Mouse (Mus musculus): ENCODE measurements around the gene Hist1h2bg.
A peak's percentile ranks its signal among the peaks of the same experiment; 100 is the strongest.
"Not testable (repeated sequence)": the region's sequence is repeated elsewhere in the genome, so short reads cannot be mapped to it uniquely, and the experiment has no call there.

Gene Hist1h2bg

DNA sequence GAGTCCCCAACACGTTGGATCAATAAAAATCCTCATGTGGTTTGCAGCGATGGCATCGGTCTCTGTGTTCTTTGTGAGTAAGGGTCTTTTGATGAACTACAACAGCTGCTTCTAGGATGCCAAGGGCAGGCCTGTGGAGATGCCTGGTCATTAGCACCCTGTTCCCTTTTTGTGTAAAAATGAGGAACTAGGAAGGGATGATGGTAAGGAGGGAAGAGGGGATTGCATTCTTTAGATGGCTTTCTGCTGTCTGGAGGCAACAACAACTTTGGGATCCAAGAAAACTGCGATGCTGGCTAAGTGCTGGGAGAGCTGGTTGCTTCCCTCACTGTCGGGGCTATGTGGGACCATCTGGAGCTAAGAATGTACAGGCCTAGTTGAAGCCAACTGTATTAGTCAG lies 32.9 kb upstream of the Hist1h2bg start:
- no peak for DNase-seq (ENCODE audit: low read depth, low spot score)

DNA sequence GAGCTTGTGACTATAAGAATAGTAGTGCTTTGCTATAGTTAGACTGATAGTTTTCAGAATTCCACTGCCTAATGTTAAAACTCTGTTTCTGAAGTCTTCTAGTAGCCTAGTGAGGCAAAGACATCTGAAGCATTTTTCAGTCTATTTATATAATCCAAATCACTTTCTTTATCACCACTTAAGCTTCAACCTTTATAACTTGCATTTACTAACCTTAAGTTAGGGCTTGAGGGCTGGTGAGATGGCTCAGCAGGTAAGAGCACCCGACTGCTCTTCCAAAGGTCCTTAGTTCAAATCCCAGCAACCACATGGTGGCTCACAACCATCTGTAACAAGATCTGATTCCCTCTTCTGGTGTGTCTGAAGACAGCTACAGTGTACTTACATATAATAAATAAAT lies 31.4 kb upstream of the Hist1h2bg start:
- not testable (repeated sequence) for DNase-seq (ENCODE audit: low read depth, low spot score)

DNA sequence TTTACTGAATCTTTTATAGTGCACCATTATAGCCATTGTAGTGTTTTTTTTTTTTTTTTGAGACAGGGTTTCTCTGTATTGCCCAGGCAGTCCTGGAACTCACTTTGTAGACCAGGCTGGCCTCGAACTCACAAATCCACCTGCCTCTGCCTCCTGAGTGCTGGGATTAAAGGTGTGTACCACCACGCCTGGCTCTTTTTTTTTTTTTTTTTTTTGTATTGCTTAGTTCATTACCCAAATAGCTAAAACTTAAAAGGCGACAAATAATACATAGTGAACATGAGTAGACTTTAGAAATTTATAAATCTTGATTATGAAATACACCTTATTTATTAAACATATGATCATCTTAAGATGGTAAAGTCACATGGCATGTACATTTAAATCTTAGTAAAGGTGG lies 29.7 kb upstream of the Hist1h2bg start:
- no peak for DNase-seq (ENCODE audit: low read depth, low spot score)

DNA sequence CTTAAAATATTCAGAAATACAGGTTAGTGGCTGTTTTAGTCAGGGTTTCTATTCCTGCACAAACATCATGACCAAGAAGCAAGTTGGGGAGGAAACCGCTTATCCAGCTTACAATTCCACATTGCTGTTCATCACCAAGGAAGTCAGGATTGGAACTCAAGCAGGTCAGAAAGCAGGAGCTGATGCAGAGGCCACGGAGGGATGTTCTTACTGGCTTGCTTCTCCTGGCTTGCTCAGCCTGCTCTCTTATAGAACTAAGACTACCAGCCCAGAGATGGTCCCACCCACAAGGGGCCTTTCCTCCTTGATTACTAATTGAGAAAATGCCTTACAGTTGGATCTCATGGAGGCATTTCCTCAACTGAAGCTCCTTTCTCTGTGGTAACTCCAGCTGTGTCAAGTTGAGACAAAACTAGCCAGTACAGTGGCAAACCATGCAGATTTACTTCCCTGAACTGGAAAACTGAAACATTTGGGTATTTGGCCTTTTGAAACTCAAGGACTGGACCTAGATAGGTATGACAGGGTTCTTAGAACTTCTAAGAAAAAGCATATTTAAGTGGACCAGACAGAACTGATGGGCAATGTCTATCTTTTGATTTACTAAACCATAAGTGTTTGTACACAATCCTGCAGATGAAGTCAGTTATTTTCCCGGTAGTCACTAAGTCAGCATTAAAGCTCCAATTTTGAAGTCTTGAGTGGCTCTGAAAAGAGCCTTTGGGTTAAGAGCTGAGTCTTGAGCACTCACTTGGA lies 28.8 kb upstream of the Hist1h2bg start:
- peak; percentile 22 for DNase-seq (ENCODE audit: low read depth, low spot score)

DNA sequence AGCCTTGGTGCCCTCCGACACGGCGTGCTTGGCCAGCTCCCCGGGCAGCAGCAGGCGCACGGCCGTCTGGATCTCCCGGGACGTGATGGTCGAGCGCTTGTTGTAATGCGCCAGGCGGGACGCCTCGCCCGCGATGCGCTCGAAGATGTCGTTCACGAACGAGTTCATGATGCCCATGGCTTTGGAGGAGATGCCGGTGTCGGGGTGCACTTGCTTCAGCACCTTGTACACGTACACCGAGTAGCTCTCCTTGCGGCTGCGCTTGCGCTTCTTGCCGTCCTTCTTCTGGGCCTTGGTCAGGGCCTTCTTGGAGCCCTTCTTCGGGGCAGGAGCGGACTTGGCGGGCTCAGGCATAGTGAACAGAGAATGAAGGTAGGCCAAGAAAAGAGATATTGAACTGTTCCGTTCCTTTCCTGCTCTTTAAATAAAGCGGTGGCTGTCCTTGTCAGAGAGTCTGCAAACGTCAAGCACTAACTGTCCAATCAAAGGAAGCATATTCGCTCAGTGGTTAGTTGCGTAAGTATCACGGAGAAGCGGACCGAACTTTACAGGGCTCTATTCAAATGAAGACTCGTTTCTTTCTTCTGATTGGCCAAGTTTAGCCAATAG lies 28.1 kb upstream of the Hist1h2bg start, which contains the start of gene Hist1h2bh:
Hist1h2bh (minus strand) TSS at position 394 of the 609 bp plus-strand sequence.
- peak; percentile 95 for DNase-seq (ENCODE audit: low read depth, low spot score)

DNA sequence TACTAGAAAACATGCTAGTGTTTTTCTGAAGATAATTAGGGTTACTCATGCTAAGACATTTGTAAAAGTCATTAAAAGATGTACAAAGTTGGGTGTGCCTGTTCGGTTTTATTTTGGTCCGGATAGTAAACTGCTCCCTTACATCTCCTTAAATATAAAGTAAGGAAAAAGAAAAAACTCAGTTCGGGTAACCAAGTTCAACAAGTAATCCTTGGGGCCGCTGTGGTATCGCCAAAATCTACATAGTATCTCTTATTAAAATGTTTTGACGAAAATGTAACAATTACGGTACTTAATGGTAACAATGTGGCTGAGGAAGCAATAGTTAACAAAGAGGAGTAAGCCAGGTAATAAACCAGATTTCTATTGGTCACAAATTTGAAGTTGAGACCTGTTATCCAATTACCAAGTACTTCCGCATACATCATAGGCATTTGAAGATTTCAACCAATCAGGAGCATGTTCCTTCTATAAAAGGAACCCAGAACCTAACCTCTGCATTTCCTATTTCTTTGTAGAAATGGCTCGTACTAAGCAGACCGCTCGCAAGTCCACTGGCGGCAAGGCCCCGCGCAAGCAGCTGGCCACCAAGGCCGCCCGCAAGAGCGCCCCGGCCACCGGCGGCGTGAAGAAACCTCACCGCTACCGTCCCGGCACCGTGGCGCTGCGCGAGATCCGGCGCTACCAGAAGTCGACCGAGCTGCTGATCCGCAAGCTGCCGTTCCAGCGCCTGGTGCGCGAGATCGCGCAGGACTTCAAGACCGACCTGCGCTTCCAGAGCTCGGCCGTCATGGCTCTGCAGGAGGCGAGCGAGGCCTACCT lies 27.0 kb upstream of the Hist1h2bg start, which contains the start of gene Hist1h3f:
Hist1h3f (plus strand) TSS at position 88 of the 822 bp plus-strand sequence.
- peak; percentile 95 for DNase-seq (ENCODE audit: low read depth, low spot score)

DNA sequence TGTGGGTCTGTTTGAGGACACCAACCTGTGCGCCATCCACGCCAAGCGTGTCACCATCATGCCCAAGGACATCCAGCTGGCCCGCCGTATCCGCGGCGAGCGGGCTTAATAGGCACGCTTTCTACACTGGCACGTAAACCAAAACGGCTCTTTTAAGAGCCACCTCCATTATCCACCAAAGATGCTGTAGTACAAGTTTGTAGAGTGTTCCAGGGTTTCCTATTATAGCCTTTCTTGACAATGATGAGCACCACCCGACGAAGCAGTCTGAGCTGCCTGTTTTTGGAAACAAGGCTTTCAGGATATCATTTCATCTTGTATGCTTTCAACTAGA lies 26.4 kb upstream of the Hist1h2bg start:
- peak; percentile 47 for DNase-seq (ENCODE audit: low read depth, low spot score)

DNA sequence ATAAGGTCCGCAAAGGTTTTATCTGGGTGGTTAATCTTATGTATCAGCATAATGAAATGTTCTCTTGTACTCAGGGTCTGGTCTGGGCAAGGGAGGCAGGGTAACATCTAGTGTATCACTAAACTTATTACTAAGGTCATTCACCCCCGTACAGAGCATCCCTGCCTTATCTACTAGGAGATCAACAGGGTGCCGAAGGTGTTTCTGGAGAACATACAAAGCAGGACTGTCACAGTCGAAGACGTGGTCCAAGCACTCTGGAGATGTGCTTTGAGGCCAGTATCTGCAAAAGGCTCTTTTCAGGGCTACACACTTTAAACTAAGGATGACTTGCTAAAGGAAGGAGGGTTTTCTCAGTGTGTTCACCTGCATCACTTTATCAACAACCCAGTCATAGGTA lies 24.5 kb upstream of the Hist1h2bg start:
- DNase-seq (ENCODE audit: low read depth, low spot score), result no peak

DNA sequence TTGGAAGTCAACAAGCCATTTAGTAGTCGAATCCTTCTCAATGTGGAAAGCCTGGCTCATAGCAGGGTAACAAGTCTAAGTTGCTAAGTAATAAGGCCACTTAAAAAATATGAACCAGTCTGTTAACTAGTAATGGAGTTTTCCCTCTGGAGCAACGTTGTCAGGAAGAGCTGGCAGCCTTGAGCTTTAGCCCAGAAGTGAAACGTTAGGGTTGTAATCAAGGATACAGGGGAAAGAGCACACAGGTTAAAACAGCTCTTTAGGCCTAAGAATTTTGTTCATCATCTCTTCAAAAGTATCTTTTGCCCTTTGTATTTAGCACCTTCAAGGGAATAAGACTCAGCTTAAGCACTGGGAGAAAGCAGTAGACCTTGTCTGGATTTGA lies 20.4 kb upstream of the Hist1h2bg start:
- DNase-seq (ENCODE audit: low read depth, low spot score), result no peak

DNA sequence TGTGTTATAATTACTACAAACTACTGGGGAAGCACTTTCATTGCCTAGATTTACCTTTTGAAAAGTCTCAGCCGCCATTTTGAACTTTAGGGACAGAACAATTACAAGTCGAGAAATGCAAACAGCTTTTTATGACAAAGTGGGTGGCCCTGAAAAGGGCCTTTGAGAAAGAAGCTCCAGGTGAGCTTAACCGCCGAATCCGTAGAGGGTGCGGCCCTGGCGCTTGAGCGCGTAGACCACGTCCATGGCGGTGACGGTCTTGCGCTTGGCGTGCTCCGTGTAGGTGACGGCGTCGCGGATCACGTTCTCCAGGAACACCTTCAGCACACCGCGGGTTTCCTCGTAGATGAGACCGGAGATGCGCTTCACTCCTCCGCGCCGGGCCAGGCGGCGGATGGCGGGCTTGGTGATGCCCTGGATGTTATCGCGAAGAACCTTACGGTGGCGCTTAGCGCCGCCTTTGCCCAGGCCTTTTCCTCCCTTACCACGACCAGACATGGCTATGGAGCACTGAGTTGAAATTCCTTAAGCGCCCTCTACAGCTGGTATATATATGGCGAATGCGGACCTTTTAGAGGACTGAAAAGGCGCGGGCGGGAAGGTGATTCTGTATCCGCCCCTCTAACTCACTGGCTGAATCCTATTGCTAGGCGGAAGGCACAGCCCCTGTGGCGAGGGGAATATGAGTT lies 19.9 kb upstream of the Hist1h2bg start, which contains the start of gene Hist1h4f:
Hist1h4f (minus strand) TSS at position 503 of the 689 bp plus-strand sequence.
- peak; percentile 89 for DNase-seq (ENCODE audit: low read depth, low spot score)

DNA sequence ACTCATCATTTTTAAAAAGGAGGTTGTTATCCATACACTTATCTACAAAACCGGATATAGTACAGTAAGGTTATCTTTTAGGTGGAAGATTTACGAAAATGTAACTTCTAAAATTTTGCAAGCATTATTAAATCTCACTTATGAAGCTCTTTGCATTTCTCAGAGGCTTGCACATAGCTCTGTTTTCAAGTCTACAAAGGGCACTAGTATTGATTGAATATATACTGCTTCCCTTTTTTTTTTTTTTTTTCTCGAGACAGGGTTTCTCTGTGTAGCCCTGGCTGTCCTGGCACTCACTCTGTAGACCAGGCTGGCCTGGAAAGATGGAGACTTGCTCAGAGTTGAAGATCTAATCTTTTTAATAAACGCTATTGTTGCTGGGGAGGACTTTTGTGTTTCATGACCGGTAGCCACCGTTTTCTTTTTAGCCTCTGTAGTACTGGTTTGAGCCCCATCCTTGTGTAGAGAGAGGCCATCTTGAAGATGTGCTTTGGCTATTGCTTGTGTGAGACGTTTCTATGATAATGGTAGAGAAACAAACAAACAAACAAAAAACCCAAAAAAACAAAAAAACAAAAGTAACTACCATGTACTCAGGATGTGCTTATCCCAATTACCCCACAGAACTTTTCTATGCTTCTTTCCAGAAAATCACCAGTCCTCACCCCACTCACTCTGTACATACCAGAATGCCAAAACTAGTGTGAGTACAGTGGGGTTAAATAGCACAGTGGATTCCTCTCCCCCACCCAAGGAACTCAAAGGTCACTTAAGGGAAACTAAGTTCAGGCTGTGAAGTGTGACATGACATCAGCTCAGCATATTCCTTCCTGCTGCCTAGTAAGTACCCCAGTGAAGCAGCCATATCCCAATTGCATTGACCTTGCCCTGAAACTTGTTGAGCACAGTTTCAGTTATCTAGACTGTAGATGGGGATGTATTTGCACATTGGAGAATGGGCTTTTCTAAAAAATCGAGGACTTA lies 19.0 kb upstream of the Hist1h2bg start:
- no peak for DNase-seq (ENCODE audit: low read depth, low spot score)

DNA sequence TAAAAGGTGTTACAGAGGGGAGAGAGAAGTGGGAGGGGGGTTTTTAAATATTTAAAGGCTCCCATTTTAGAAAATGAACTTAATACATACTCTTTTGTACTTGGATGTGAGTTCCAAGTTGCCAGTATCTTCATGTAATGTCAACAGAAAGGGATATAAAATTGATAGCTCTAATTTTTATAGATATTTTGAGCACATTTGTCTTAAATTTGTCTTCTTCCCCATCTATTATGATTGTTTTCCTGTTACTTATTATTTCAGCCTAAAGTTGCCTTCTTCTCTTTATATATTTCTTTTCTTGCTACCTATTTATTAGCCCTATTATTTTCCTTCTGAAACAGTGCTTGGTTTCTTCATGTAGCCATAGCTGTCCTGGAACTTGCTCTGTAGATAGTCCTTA lies 18.2 kb upstream of the Hist1h2bg start, which contains the start of gene Hist1h1d:
Hist1h1d (plus strand) TSS at position 301 of the 400 bp plus-strand sequence.
- no peak for DNase-seq (ENCODE audit: low read depth, low spot score)

DNA sequence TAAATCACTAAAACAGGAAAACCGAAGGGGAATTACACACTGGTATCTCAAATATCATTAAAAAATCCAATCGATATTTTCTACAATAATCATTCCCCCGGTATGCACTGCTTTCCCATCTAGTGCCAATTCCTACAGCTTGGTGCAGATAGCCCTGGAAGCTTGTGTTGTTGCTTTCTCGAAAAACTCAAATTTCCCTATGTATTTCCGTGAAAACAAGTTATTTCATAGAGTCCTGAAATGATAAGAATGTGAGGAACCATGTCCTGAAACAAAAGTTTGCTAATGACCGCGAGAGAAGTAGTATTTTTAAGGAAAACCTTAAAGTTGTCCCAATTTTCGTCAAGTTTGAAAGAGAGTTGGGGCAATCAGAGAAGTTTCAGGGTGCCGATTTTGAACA lies 16.8 kb upstream of the Hist1h2bg start:
- no peak for DNase-seq (ENCODE audit: low read depth, low spot score)

DNA sequence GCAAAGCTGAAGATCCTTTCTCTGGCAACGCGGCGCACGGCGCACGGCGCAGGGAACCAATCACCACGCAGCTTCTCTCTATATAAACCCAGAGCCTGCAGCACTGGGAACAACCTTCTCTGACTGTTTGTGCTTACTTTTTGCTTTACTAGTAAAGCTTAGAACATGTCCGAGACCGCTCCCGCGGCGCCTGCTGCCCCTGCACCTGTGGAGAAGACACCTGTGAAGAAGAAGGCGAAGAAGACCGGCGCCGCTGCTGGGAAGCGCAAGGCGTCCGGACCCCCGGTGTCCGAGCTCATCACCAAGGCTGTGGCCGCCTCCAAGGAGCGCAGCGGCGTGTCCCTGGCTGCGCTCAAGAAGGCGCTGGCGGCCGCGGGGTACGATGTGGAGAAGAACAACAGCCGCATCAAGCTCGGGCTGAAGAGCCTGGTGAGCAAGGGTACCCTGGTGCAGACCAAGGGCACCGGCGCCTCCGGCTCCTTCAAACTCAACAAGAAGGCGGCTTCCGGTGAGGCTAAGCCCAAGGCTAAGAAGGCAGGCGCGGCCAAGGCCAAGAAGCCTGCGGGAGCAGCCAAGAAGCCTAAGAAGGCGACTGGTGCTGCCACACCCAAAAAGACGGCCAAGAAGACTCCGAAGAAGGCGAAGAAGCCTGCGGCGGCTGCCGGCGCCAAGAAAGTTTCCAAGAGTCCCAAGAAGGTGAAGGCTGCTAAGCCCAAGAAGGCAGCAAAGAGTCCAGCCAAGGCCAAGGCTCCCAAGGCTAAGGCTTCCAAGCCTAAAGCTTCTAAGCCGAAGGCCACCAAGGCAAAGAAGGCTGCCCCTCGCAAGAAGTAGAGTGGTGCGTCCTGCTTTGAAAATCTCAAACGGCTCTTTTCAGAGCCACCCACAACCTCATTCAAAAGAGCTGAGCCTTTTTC lies 16.0 kb upstream of the Hist1h2bg start:
- peak; percentile 81 for DNase-seq (ENCODE audit: low read depth, low spot score)

DNA sequence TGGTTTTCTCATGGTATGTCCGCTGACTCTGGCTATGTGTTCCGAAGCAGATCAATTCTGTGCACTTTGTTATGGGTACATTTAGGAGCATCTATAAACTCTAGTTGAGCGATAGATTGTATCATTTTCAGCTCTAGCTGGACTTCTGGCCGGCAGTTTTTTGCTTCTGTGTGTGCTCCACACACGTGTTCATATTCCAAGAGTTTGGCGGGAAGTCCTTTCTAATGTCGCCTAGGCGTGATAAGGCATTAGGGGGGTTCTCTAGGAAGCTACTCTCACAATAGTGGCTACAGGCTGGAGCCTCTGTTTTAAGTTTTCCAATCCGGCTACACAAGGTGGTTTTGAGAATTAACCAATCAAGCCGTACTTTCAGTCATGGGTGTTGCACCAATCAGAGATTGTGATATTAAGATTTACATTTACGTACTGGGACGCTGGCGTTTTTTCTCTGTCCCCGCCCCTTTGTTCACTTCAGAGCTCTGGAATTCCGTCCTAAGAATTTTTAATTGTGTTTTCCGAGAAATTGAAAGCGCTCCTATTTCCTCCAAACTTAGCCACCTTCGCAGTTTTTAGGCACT lies 15.3 kb upstream of the Hist1h2bg start:
- peak; percentile 88 for DNase-seq (ENCODE audit: low read depth, low spot score)

DNA sequence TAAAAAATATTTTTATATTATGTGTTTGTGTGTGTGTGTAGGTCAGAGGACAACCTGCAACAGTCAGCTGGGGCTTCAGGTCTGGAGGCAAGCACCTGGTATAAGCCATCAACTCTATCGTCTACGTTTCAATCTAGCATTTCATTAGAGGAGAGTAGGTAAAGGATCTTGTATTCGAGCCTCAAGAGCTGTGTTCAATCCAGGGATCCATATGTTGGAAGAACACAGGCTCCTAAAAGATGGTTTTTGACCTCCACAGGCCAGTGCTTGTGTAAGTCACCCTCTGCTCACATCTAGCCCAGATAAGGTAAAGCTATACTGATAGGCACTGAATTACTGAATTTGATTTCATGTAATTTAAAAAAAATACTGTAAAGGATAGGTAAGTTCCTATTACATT lies 14.3 kb upstream of the Hist1h2bg start:
- no peak for DNase-seq (ENCODE audit: low read depth, low spot score)

DNA sequence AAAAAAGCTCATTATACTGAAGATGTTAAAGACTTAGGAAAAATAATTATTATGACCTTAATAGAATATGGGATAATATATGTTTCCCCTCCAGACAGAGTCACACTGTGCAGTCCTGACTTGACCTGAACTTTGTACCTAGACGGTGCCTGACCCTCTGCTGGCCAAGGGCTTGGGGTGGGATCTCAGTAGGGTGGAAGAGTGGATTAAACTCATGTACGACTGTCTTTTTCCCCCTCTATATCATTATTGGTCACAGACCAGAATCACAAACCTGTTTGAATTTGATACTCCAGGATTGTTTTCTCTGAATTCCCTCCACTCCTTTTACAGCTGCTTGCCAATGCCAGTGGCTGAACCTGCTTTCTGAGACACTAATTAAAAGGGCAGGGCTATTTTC lies 10.5 kb upstream of the Hist1h2bg start:
- not testable (repeated sequence) for DNase-seq (ENCODE audit: low read depth, low spot score)

DNA sequence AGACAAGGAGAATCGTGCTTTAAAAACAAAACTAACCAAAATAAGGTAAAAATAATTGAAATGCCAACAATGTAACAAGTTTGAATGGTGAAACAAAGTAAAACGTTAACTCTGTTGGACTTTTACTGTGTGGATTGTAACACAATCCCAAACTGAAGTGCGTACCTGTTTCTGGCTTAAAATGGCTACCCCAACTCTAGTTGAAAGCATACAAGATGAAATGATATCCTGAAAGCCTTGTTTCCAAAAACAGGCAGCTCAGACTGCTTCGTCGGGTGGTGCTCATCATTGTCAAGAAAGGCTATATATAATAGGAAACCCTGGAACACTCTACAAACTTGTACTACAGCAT lies 9.7 kb upstream of the Hist1h2bg start:
- not testable (repeated sequence) for DNase-seq (ENCODE audit: low read depth, low spot score)
